Mouse (Mus musculus) frontal cortex, postnatal 10 days (tissue): ENCODE measurements at regions not wholly inside any gene's neighbourhood (a gene's known extent, or its start where the extent isn't known, plus 50 kb on each side); places are given as distances from the start of the nearest gene placed in this dataset.

ENCODE experiments used
- DNase-seq, 2 experiments: peaks; one replicate each; pipeline ENCODE4 v3.0.0; 2022; ENCODE audit warnings: low spot score in 2 of 2, mixed read lengths in 1 of 2

- DNase-seq, result no peak
Observed at GRCm38 (mm10) chr3:144378524-144379225, 173.7 kb upstream of the Lmo4 start.

DNA sequence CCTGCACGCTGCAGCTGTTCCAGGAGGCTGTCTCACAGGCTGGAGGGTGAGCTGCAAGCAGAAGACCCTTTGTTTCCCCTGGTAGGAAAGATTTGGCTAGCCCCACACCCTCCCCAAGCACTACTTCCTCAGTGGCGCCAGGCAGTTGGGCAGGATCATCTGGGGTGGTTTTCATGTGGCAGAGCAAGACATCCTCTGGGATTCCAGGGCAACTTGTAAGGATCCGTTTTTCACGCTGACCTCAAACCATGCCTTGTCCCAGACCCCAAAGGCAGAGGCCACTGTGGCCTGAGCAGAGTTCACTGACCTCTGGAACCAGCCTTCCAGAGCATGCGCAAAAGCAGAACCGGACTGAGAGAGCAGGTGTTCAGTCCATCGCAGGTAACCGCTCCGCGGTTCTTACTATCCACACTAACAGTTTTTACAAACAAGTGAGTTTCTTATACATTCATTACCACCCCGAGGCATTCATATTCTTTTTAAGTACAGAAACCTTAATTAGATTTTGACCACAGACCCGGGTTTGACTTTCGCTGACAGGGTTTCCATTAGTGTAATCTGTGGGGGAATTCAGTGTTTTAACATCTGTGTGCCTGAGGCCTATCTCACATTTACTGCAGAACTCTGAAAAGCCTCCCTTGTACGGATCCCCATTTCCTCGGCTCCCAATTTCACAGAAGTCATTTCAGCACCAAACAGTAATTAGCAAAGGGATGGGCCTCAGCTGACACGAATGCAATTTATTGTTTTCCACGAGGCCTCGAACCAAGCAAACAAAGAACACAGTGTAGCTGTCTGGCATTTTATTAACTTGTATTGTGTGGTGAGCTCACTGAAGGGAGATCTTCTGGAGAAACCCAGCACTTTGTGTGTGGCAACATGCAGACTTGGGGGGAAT is 172.9 kb upstream of the Lmo4 start:
- no peak for DNase-seq

- no peak for DNase-seq
Observed at GRCm38 (mm10) chr3:144376463-144377402, 171.7 kb upstream of the Lmo4 start.

DNA sequence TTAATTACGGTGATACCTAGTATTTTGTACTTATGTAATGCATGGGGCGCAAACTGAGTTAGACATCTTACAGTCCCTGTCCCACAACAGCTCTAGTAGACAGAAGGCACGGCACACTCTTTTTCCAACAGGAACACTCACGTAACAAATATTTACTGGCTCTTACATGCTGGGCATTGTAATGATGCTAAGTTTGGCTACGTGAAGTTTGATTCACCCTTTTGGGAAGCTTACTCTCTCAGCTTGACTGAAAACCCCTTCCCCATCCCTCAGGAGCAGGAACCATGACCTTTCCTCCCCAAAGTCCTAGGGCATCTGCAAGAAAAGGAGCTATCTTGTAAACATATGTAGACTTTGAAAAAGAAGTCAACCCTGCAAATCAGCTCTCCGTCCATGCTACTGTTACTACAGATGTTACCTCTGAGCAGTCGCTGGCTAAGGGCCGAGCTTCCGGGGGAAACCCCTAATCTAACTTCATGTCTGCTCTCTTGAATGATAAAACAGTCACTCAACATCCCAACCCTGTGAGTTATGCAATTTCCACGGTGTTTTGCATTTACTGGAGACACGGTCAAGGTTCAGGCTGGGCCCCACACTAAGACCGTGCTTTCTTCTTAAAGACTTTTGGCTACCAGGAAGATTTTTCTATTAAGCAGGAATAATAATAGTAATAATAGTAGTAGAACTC is 170.8 kb upstream of the Lmo4 start:
- DNase-seq, result no peak

GRCm38 (mm10) chr3:144368300-144368699 is 163.3 kb upstream of the Lmo4 start:
- no peak for DNase-seq

- no peak for DNase-seq
Observed at GRCm38 (mm10) chr3:144367766-144368116, 162.7 kb upstream of the Lmo4 start.

- peak in 1 of 2 experiments; percentile 35 for DNase-seq
Observed at GRCm38 (mm10) chr3:144366976-144367765, 162.2 kb upstream of the Lmo4 start.

GRCm38 (mm10) chr3:144365894-144366293 is 160.9 kb upstream of the Lmo4 start:
- no peak for DNase-seq

DNA sequence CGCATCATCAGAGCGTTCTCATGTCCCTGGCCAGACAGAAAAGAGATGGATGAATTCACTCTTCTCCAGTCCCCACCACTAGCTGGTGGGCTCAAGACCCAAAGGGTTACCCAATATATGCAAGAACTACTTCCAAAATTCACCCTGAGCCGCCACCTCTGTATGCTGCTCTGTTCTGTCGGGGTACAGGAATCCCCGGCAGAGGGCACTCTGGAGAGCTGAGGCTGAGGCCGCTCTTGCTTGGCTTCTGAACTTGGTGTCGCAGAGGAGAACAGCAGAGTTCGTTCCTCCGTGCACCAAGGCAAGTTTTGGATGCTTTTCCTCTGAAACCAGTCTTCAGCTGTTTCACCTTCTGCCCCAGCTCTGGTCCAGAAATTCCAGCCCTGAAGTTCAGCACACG is 157.5 kb upstream of the Lmo4 start:
- peak in 1 of 2 experiments; percentile 25 for DNase-seq

GRCm38 (mm10) chr3:144361203-144361978 is 156.4 kb upstream of the Lmo4 start:
- DNase-seq, result no peak

DNA sequence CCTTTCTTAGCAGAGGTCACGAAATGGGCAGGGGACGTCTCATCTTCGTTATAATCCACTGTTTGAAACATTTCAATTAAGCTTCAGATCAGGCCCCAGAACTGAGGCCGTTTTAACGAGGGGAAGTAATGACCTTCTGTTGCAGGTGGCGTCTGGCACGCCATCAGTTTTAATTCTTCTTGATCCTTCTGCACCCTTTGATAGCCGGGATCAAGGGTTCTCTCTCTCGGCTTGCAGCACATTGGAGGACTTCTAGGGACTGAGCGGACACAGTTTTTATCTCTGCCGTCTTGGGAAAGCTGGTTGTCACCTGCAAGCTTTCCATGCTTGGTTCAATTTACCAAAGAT is 151.9 kb upstream of the Lmo4 start:
- no peak for DNase-seq

DNA sequence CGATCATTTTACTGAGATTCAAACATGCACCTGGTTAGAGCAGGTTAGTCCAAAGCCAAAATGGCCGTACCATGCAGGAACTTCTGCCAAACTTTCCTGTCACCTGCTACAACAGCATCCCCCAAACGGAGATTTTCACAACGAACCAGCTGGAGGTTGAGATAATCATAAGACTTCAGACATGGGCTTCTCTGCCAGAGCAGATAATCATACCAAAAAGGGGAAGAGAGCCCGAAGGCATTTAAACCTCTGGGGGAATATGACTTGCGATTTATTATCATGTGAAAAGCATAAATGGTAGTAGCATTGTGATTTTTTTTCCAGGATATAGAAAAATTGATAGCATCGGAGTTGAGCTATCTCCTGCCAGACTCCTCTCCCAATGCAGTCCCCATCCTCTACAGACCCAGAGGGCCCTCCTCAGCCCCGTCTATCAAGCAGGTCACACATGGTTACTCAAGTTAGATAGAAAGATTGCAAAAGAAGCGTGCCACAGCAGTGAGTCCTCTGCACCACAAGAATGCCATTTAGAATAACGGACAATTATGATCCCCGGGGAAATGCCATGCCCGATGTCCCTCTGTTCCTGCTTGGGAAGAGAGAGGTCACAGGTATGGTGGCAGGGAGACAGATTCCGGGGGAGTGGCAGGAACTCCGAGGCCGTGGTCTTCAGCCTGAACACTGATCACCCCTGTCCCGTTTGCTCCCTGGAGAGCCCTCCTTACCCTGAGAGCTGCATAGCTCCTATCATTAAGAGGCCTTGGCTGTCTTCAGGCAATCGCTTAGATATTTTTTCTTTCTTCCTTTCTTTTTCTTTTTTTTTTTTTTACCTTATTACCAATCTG is 151.3 kb upstream of the Lmo4 start:
- DNase-seq, result no peak

DNA sequence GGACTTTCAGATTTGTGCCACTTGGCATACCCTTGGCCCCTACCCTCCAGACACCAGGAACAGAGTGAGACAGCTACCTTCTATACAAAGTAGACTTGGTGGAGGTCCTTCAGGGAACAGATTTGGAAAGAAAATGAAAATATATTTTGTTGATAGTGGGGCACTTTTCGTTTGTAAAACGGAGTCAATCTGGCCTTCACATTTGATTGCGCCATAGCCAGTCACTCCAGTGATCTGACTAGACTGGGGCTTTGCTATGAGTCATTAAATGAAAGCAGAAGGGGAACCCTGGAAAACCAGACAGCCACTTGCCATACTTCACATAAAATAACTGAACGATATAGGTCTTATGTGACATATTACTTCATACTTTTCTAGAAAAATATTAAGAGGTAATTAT is 147.5 kb upstream of the Lmo4 start:
- no peak for DNase-seq

DNA sequence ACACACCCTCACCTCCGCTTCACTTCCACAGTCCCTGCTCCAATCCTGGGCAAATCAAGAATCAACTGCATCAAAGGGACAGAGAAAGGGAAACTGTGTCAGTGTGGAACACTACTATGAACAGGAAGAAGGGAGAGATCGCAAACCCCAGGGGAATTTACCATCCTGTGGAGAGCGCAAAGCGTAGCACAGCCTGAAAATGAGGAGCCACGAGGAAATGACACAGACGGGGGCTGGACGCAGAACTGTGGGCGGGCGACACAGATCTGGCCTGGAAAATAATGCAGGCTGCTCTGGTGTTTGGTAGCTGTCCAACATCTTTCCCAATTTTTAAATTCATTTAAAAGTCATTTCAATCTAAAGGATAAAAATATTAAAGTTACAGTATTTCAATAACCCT is 143.4 kb upstream of the Lmo4 start:
- DNase-seq, result no peak

DNA sequence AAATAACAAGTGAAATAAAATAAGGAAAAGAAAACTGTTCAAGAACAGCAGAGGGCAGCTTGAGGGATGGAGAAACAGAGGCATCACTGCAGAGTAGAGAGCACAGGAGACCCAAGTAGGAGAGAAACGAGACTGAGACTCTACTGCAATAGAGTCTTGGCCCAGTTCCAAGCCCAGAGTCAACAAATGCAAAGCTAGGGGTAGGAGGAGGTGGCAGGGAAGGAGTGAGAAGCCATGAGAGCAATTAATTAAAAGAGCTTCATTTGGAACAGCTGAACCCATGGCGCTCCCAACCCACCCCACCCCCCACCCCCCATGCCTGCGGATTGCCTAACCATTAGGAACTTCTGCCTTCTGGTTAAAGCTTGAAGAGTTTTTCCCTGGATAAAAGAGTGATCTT is 130.2 kb upstream of the Lmo4 start:
- no peak for DNase-seq

DNA sequence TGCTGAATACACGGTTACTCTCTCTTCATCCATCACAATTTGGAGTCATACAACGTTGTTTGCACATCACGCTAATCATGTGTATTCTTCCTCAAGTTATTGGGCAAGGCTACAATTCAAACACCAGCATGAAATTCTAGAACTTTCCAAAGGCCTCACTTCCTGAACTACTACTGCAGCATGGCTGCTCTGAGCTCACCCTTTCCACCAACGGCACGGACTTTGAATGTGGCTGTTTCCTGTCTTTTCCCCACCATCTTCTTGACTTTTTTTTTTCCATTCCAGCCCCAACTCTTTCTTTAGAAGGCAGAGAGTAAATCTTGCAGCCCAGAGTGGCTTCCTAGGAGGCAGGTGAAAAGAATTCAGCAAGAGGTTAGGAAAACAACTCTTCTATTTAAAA is 129.2 kb upstream of the Lmo4 start:
- no peak for DNase-seq

- no peak for DNase-seq
Observed at GRCm38 (mm10) chr3:144332353-144332752, 127.3 kb upstream of the Lmo4 start.

DNA sequence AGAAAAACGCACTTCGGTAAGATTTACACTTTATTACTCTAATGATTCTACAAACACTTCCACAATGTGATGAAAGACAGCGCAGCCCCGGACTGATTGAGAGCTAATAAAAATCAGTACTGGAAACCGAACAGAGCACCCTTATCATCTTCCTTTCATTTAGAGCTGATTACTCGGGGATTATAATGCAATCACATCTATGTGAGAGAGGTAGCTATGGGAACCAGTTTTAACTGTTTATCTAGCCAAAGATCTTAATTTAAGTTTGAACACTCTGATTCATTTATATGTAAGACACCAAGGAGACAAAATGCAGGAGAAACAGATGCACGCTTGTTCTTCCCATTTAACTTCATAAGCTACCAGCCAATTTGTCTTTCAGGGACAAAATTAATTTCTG is 124.1 kb upstream of the Lmo4 start:
- DNase-seq, result no peak

DNA sequence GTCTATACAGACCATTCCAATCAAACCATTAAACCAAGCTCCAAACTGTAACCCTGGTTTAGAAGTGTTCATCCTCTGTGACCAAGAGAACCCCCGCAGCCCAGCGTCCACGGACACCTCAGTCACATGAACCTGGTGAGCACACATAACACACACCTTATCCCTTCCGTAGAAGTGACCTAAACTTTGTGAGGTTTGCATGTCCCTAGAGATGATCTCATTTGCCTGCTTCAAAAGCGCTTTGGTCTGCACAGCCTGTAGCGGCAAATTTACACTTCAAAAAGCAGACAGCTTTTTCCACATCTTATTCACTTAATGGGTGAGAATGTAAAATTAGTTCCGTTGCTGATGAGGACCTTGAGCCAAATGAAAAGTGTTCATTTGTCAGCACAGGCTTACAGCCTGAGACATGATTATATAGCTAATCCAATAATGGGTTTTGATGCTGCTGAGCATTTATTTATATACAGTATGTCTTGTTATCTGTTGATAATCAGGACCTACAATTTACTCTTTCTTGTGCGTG is 122.3 kb upstream of the Lmo4 start:
- no peak for DNase-seq
